Comparison of ENCODE assay signal across 10 mouse cellular contexts in genomic region chr1:193086842-193087476, GRCm38 (mm10). TPM values are rescaled to one million over a fixed set of nuclear protein-coding genes. Genes with fewer than 3 reads are reported as not detected.
A peak's percentile ranks its signal among the peaks of the same experiment; 100 is the strongest.
DNase-seq lines count a peak whose midpoint lies in the region; ATAC-seq and TF ChIP-seq lines count a peak whose summit lies in the region.
"Had no signal": no experiment of that assay in that cellular context is flagged by ENCODE, and none has a peak within 500 bp of the region (broad histone marks: within the 10 kb centered on the region; RNA-seq: fewer than 3 reads in every experiment).

No protein-coding gene starts in this region.

- TF ChIP-seq EP300 in liver, postnatal 0 days (IDR thresholded peaks at IDR 0.05; ENCODE audit: low read depth), result no peak

- no peak overlapping the region for H3K9ac ChIP-seq in hindbrain, embryonic 11.5 days (ENCODE audit: low read depth, low read length)
- no peak overlapping the region for H3K9ac ChIP-seq in liver, postnatal 0 days (replicated peaks)
- H3K9ac ChIP-seq: neural tube, embryonic 12.5 days had no signal

- H3K27ac ChIP-seq in hindbrain, embryonic 10.5 days, result peak overlapping the region; percentile 16; the same call in 1 of the 2 replicates
- H3K27ac ChIP-seq in hindbrain, embryonic 11.5 days (ENCODE audit: low read depth, low read length), result no peak overlapping the region
- no peak overlapping the region for H3K27ac ChIP-seq in liver, postnatal 0 days (ENCODE audit: low read depth)
- H3K27ac ChIP-seq: neural tube, embryonic 12.5 days had no signal

- no peak for TF ChIP-seq CTCF in liver, postnatal 0 days (IDR thresholded peaks at IDR 0.05; ENCODE audit: low read depth)

- H3K4me3 ChIP-seq in hindbrain, embryonic 10.5 days, result no peak overlapping the region
- no peak overlapping the region for H3K4me3 ChIP-seq in hindbrain, embryonic 11.5 days (ENCODE audit: low read depth, low read length)
- H3K4me3 ChIP-seq in liver, postnatal 0 days (ENCODE audit: low read depth, low read length), result no peak overlapping the region
- H3K4me3 ChIP-seq: neural tube, embryonic 12.5 days had no signal

- H3K4me2 ChIP-seq in hindbrain, embryonic 11.5 days (replicated peaks; ENCODE audit: low read depth, low read length), result no peak overlapping the region
- no peak overlapping the region for H3K4me2 ChIP-seq in liver, postnatal 0 days (ENCODE audit: low read depth, low read length)
- H3K4me2 ChIP-seq: neural tube, embryonic 12.5 days had no signal

- no peaks in the 10 kb centered on the region for H3K9me3 ChIP-seq in hindbrain, embryonic 10.5 days
- H3K9me3 ChIP-seq in hindbrain, embryonic 11.5 days (ENCODE audit: control insufficient read depth, low read length), result no peaks in the 10 kb centered on the region
- H3K9me3 ChIP-seq in liver, postnatal 0 days (ENCODE audit: low read length), result no peaks in the 10 kb centered on the region
- H3K9me3 ChIP-seq: G1E; neural tube, embryonic 12.5 days had no signal

- no peaks in the 10 kb centered on the region for H3K27me3 ChIP-seq in hindbrain, embryonic 10.5 days (ENCODE audit: insufficient read depth, poor library complexity, severe bottlenecking)
- no peaks in the 10 kb centered on the region for H3K27me3 ChIP-seq in hindbrain, embryonic 11.5 days (ENCODE audit: control insufficient read depth, insufficient read depth, low read length)
- H3K27me3 ChIP-seq in liver, postnatal 0 days (ENCODE audit: insufficient read depth, low read length), result no peaks in the 10 kb centered on the region
- H3K27me3 ChIP-seq: neural tube, embryonic 12.5 days had no signal

- 73% methylated on average over 9 of the region's 9 CpGs for WGBS in hindbrain, embryonic 10.5 days
- 70% methylated on average over 9 of the region's 9 CpGs for WGBS in hindbrain, embryonic 11.5 days
- 64% methylated on average over 9 of the region's 9 CpGs for WGBS in liver, postnatal 0 days (ENCODE audit: insufficient replicate concordance)

- no peak for ATAC-seq in hindbrain, embryonic 11.5 days (ENCODE audit: low FRiP score)
- ATAC-seq in erythroid progenitor cell, adult 5-6 weeks (replicated peaks; ENCODE audit: low FRiP score, poor library complexity, severe bottlenecking), result no peak
- ATAC-seq in liver, postnatal 0 days, result no peak

- no peaks in the 10 kb centered on the region for H3K36me3 ChIP-seq in hindbrain, embryonic 10.5 days
- no peaks in the 10 kb centered on the region for H3K36me3 ChIP-seq in hindbrain, embryonic 11.5 days (ENCODE audit: control insufficient read depth, insufficient read depth, low read length)
- H3K36me3 ChIP-seq in liver, postnatal 0 days (replicated peaks; ENCODE audit: insufficient read depth, low read length), result no peaks in the 10 kb centered on the region
- H3K36me3 ChIP-seq: G1E; neural tube, embryonic 12.5 days had no signal

- DNase-seq in hindbrain, embryonic 10.5 days (ENCODE audit: low spot score), result no peak
- no peak for DNase-seq in hindbrain, embryonic 11.5 days (ENCODE audit: low spot score)
- DNase-seq in adrenal gland, postnatal 10 days, result peak; percentile 68
- peak; percentile 73 to 83 for DNase-seq in heart, adult 9 months (ENCODE audit: low spot score in 2 of 2)
- peak; percentile 43 to 85 for DNase-seq in lung, postnatal 4 days
- DNase-seq in liver, postnatal 0 days, result no peak
- no peak for DNase-seq in layer of hippocampus, postnatal 25 days (ENCODE audit: extremely low spot score in 1 of 2, low spot score in 1 of 2)

- H3K4me1 ChIP-seq in hindbrain, embryonic 10.5 days (replicated peaks), result peaks cover 8% of the 10 kb centered on the region
- no peaks in the 10 kb centered on the region for H3K4me1 ChIP-seq in hindbrain, embryonic 11.5 days (replicated peaks; ENCODE audit: control insufficient read depth, insufficient read depth, low read length)
- no peaks in the 10 kb centered on the region for H3K4me1 ChIP-seq in liver, postnatal 0 days (ENCODE audit: insufficient read depth)

RNA-seq across cellular contexts. Expression of gene Diexf, which starts 43.1 kb away (rescaled TPM):
- polyA plus RNA-seq in hindbrain, embryonic 10.5 days (2016; fragmentation: Nextera tagmentation; extraction: Ambion mirVana), result 7.0 and 9.3 TPM in 2 replicates
- 11.5 and 12.7 TPM in 2 replicates for polyA plus RNA-seq in hindbrain, embryonic 11.5 days (2014; fragmentation: Nextera tagmentation; extraction: Ambion mirVana)
- 10 to 100 TPM; 14.8 to 16.6 TPM for total RNA-seq in adrenal gland, postnatal 10 days (2021)
- total RNA-seq in erythroid progenitor cell, adult 5-6 weeks (2015; ENCODE audit: low replicate concordance), result 3.4 and 19.1 TPM in 2 replicates
- 1.4 and 1.5 TPM in 2 replicates for total RNA-seq in erythroid progenitor cell, adult 5-6 weeks (2017; ENCODE audit: low replicate concordance)
- 1.5 and 1.9 TPM in 2 replicates for polyA plus RNA-seq in liver, postnatal 0 days (2015; fragmentation: Nextera tagmentation; extraction: Ambion mirVana)
- 10 to 100 TPM; 22.4 to 26.1 TPM for total RNA-seq in layer of hippocampus, postnatal 25 days (2021)

RNA-seq across cellular contexts. Expression of gene Syt14, which starts 51.4 kb away (rescaled TPM):
- 4.1 and 4.6 TPM in 2 replicates for polyA plus RNA-seq in hindbrain, embryonic 10.5 days (2016; fragmentation: Nextera tagmentation; extraction: Ambion mirVana)
- polyA plus RNA-seq in hindbrain, embryonic 11.5 days (2014; fragmentation: Nextera tagmentation; extraction: Ambion mirVana), result 7.4 and 8.7 TPM in 2 replicates
- total RNA-seq in adrenal gland, postnatal 10 days (2021), result 1 to 10 TPM; 4.6 to 5.7 TPM
- 7.6 and 13.0 TPM in 2 replicates for total RNA-seq in erythroid progenitor cell, adult 5-6 weeks (2015; ENCODE audit: low replicate concordance)
- total RNA-seq in erythroid progenitor cell, adult 5-6 weeks (2017; ENCODE audit: low replicate concordance), result 5.4 and 8.8 TPM in 2 replicates
- polyA plus RNA-seq in liver, postnatal 0 days (2015; fragmentation: Nextera tagmentation; extraction: Ambion mirVana), result 1.6 and 1.8 TPM in 2 replicates
- total RNA-seq in layer of hippocampus, postnatal 25 days (2021), result 10 to 100 TPM; 21.6 to 26.1 TPM
- polyA plus RNA-seq: G1E had no signal

Comparison
In these comparisons a context has a peak if more than half of its experiments do, and no peak if none do; other contexts are left out.
1. DNase-seq: peak in adrenal gland, postnatal 10 days (single experiment), heart, adult 9 months (2 of 2) and lung, postnatal 4 days (2 of 2); none in hindbrain, embryonic 10.5 days (single experiment), hindbrain, embryonic 11.5 days (single experiment), liver, postnatal 0 days (single experiment) and layer of hippocampus, postnatal 25 days (0 of 2).